Mouse (Mus musculus) neutrophil, adult 83 days (primary cell): ENCODE data around the gene Rlbp1. TPM values are rescaled to one million over a fixed set of nuclear protein-coding genes. Genes with fewer than 3 reads are reported as not detected.

ENCODE experiments used
- total RNA-seq, 2 experiments: library from RNA; stranded (reverse); gene quantifications; one replicate each; pipeline ENCODE4 v1.2.4; 2023

Rlbp1 gene
- total RNA-seq: not detected

DNA sequence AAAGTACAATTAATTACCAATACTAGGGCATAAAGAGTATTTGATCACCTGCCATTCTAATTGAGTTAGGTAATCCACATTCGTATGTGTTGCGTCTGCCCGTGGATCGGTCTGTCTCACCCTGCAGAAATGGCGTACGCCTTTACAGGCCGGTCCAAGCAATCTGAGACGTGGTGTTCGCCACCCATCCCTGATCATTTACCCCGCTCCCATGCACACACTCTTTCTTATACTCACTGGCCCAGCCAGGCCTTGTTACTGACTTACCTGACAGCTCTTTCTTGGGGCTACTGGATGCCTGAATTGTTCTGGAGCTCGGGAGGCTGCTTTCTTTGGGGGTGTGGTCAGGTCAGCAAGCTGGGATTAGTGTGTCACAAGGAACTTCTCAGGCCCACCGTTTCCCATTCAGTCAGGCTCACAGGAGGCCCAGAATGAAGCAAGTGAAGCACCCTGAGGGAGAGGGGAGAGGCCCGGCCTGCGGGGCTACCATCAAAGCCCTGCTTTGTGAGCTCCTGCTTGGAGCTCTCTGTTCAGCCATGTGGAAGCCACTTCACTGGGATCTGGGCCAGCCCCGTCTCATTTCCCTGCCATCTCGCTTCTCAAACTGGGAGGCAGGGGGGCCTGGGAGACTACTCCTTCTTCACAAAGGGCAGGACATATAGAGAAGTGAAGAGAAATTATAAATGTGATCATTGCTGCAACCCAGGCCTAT, at the start of gene Rlbp1:
Rlbp1 (minus strand) TSS at position 627 of the 712 bp plus-strand sequence.

DNA sequence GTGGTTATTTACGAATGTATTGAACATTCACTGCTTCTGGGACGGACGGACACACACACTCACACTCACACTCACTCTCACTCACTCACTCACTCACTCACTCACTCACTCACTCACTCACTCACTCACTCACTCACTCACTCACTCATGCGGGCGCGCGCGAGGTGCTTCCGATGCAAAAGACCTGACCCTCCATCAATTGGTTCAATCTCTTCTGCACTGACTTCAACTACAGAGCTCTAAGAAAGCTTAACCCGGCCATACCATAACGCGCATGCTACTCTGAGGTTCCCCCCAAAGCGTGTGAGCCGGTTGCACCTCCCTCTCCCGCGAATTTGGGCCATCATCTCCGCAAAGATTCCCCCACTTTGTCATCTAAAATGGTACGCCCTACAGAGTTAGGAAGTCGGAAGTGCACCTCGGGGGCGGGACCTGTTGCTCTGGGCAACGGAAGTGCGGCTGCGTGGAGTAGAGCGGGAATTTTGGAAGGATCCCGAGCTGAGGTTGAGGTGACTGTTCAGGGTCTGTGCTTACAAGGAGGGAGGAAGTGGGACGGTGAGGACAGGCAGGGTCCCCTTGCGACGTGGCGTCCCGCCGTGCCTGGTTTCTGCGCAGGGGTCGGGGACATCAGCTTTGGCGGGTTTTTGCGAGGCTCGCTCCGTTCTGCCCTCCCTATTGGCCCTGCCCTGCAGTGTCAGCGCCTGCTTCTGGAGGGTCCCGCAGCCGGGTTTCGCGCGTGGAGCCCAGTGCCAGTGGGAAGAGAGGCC, 5.2 kb upstream of the Rlbp1 start, which contains the start of gene Fanci:
Fanci (plus strand) TSS at position 47 of the 767 bp plus-strand sequence.

Other genes with a start within 250 kb of the Rlbp1 start
- 1 to 10 TPM; 7.2 to 9.3 TPM for gene Mfge8, start 238.0 kb downstream of the Rlbp1 start, total RNA-seq
- 10 to 100 TPM; 63.3 to 72.7 TPM for gene Abhd2, start 113.8 kb downstream of the Rlbp1 start, total RNA-seq
- 10 to 100 TPM in 1 of 2 experiments, 1 to 10 TPM in 1; 9.5 to 13.3 TPM for gene Fanci, start 4.9 kb upstream of the Rlbp1 start, total RNA-seq
- 100 to 1,000 TPM in 1 of 2 experiments, 10 to 100 TPM in 1; 92.3 to 122 TPM for gene Polg, start 79.3 kb upstream of the Rlbp1 start, total RNA-seq
- under 1 TPM; 0.59 to 0.82 TPM for gene Rhcg, start 230.6 kb upstream of the Rlbp1 start, total RNA-seq